Mouse (Mus musculus): Measurements from ENCODE around the gene Defb36. TPM values are rescaled to one million over a fixed set of nuclear protein-coding genes. Genes with fewer than 3 reads are reported as not detected.

The Defb36 gene
- polyA plus RNA-seq (2015; fragmentation: Nextera tagmentation; extraction: Ambion mirVana), result not detected in 2 replicates

GRCm38 (mm10) chr2:152604057-152604456 is at the start of gene Defb36:
Gene Defb36 (plus strand): TSS chr2:152604327.
- 75% methylated on average over 15 of the region's 15 CpGs for WGBS

GRCm38 (mm10) chr2:152556655-152557054 is 47.5 kb upstream of the Defb36 start:
- ATAC-seq, result no peak
- H3K4me3 ChIP-seq (ENCODE audit: low read length), result no peak overlapping the region

More at GRCm38 (mm10) chr2:152604057-152604456, at the start of gene Defb36:
- no peak for ATAC-seq
- Histone ChIP-seq H3K27me3 (replicated peaks; ENCODE audit: control insufficient read depth, insufficient read depth, low read length) (no peaks in the 10 kb centered on the region), H3K4me3 (ENCODE audit: low read length) (no peak within 1 kb of the TSS), H3K4me1 (ENCODE audit: control insufficient read depth, insufficient read depth, low read length) (no peaks in the 10 kb centered on the region), H3K9ac (ENCODE audit: low read depth, low read length) (no peak within 1 kb of the TSS), H3K27ac (ENCODE audit: low read length) (no peak within 1 kb of the TSS), H3K9me3 (ENCODE audit: control insufficient read depth, low read length) (no peaks in the 10 kb centered on the region), H3K36me3 (ENCODE audit: control insufficient read depth, insufficient read depth, low read length) (no peaks in the 10 kb centered on the region), H3K4me2 (ENCODE audit: low read depth, low read length) (no peak within 1 kb of the TSS)

GRCm38 (mm10) chr2:152569038-152569437 is 35.1 kb upstream of the Defb36 start, which contains the start of gene Gm17416:
Gene Gm17416 (plus strand): TSS chr2:152569338.
- no peak within 1 kb of the TSS for H3K27ac ChIP-seq (ENCODE audit: low read length)
- H3K9ac ChIP-seq (ENCODE audit: low read depth, low read length), result no peak within 1 kb of the TSS
- WGBS, result 88% methylated on average over 5 of the region's 5 CpGs
- no peaks in the 10 kb centered on the region for H3K9me3 ChIP-seq (ENCODE audit: control insufficient read depth, low read length)
- no peaks in the 10 kb centered on the region for H3K36me3 ChIP-seq (ENCODE audit: control insufficient read depth, insufficient read depth, low read length)
- no peak within 1 kb of the TSS for H3K4me2 ChIP-seq (ENCODE audit: low read depth, low read length)
- no peaks in the 10 kb centered on the region for H3K4me1 ChIP-seq (ENCODE audit: control insufficient read depth, insufficient read depth, low read length)
- ATAC-seq, result no peak
- H3K27me3 ChIP-seq (replicated peaks; ENCODE audit: control insufficient read depth, insufficient read depth, low read length), result no peaks in the 10 kb centered on the region; the same call in 1 of the 2 replicates
- no peak within 1 kb of the TSS for H3K4me3 ChIP-seq (ENCODE audit: low read length)

More at GRCm38 (mm10) chr2:152556655-152557054, 47.5 kb upstream of the Defb36 start:
- Histone ChIP-seq H3K36me3 (ENCODE audit: control insufficient read depth, insufficient read depth, low read length) (no peaks in the 10 kb centered on the region), H3K4me1 (ENCODE audit: control insufficient read depth, insufficient read depth, low read length) (no peaks in the 10 kb centered on the region), H3K27me3 (replicated peaks; ENCODE audit: control insufficient read depth, insufficient read depth, low read length) (no peaks in the 10 kb centered on the region), H3K4me2 (ENCODE audit: low read depth, low read length) (no peak overlapping the region), H3K9ac (ENCODE audit: low read depth, low read length) (no peak overlapping the region), H3K9me3 (ENCODE audit: control insufficient read depth, low read length) (no peaks in the 10 kb centered on the region), H3K27ac (ENCODE audit: low read length) (no peak overlapping the region)
- WGBS, result 87% methylated on average over 7 of the region's 7 CpGs

- H3K9me3 ChIP-seq (ENCODE audit: control insufficient read depth, low read length), result no peaks in the 10 kb centered on the region
- WGBS, result 72% methylated on average over 4 of the region's 4 CpGs
Observed at GRCm38 (mm10) chr2:152569881-152570280, 34.2 kb upstream of the Defb36 start.

GRCm38 (mm10) chr2:152570313-152570712 is 33.8 kb upstream of the Defb36 start:
- WGBS, result 54% methylated on average over 6 of the region's 6 CpGs
- Histone ChIP-seq H3K27me3 (replicated peaks; ENCODE audit: control insufficient read depth, insufficient read depth, low read length) (no peaks in the 10 kb centered on the region; the same call in 1 of the 2 replicates), H3K27ac (ENCODE audit: low read length) (no peak overlapping the region), H3K4me3 (ENCODE audit: low read length) (no peak overlapping the region), H3K4me1 (ENCODE audit: control insufficient read depth, insufficient read depth, low read length) (no peaks in the 10 kb centered on the region), H3K36me3 (ENCODE audit: control insufficient read depth, insufficient read depth, low read length) (no peaks in the 10 kb centered on the region), H3K4me2 (ENCODE audit: low read depth, low read length) (no peak overlapping the region), H3K9me3 (ENCODE audit: control insufficient read depth, low read length) (no peaks in the 10 kb centered on the region), H3K9ac (ENCODE audit: low read depth, low read length) (no peak overlapping the region)
- ATAC-seq, result no peak

More at GRCm38 (mm10) chr2:152569881-152570280, 34.2 kb upstream of the Defb36 start:
- H3K27me3 ChIP-seq (replicated peaks; ENCODE audit: control insufficient read depth, insufficient read depth, low read length), result no peaks in the 10 kb centered on the region; the same call in 1 of the 2 replicates
- H3K4me1 ChIP-seq (ENCODE audit: control insufficient read depth, insufficient read depth, low read length), result no peaks in the 10 kb centered on the region
- ATAC-seq, result no peak
- no peak overlapping the region for H3K9ac ChIP-seq (ENCODE audit: low read depth, low read length)
- no peak overlapping the region for H3K27ac ChIP-seq (ENCODE audit: low read length)
- H3K4me3 ChIP-seq (ENCODE audit: low read length), result no peak overlapping the region
- no peaks in the 10 kb centered on the region for H3K36me3 ChIP-seq (ENCODE audit: control insufficient read depth, insufficient read depth, low read length)
- H3K4me2 ChIP-seq (ENCODE audit: low read depth, low read length), result no peak overlapping the region

- H3K9me3 ChIP-seq (ENCODE audit: control insufficient read depth, low read length), result no peaks in the 10 kb centered on the region
- WGBS, result 63% methylated on average over 11 of the region's 11 CpGs
- H3K4me3 ChIP-seq (ENCODE audit: low read length), result no peak within 1 kb of the TSS
- ATAC-seq, result no peak
- H3K27ac ChIP-seq (ENCODE audit: low read length), result no peak within 1 kb of the TSS
- no peaks in the 10 kb centered on the region for H3K4me1 ChIP-seq (ENCODE audit: control insufficient read depth, insufficient read depth, low read length)
- no peaks in the 10 kb centered on the region for H3K36me3 ChIP-seq (ENCODE audit: control insufficient read depth, insufficient read depth, low read length)
- H3K9ac ChIP-seq (ENCODE audit: low read depth, low read length), result no peak within 1 kb of the TSS
- no peaks in the 10 kb centered on the region; the same call in 1 of the 2 replicates for H3K27me3 ChIP-seq (replicated peaks; ENCODE audit: control insufficient read depth, insufficient read depth, low read length)
- no peak within 1 kb of the TSS for H3K4me2 ChIP-seq (ENCODE audit: low read depth, low read length)
Observed at GRCm38 (mm10) chr2:152572114-152572794, 31.9 kb upstream of the Defb36 start, which contains the start of gene Defb21. Gene Defb21 (plus strand): TSS chr2:152572744.

GRCm38 (mm10) chr2:152573484-152573883 is 30.6 kb upstream of the Defb36 start:
- Histone ChIP-seq H3K4me3 (ENCODE audit: low read length) (no peak overlapping the region), H3K9me3 (ENCODE audit: control insufficient read depth, low read length) (no peaks in the 10 kb centered on the region), H3K9ac (ENCODE audit: low read depth, low read length) (no peak overlapping the region), H3K4me1 (ENCODE audit: control insufficient read depth, insufficient read depth, low read length) (no peaks in the 10 kb centered on the region), H3K4me2 (ENCODE audit: low read depth, low read length) (no peak overlapping the region), H3K36me3 (ENCODE audit: control insufficient read depth, insufficient read depth, low read length) (no peaks in the 10 kb centered on the region), H3K27me3 (replicated peaks; ENCODE audit: control insufficient read depth, insufficient read depth, low read length) (no peaks in the 10 kb centered on the region; the same call in 1 of the 2 replicates), H3K27ac (ENCODE audit: low read length) (no peak overlapping the region)
- no peak for ATAC-seq
- 87% methylated on average over 8 of the region's 8 CpGs for WGBS

GRCm38 (mm10) chr2:152580107-152580506 is 24.0 kb upstream of the Defb36 start, which contains the start of gene Defb19:
Gene Defb19 (minus strand): TSS chr2:152580312.
- Histone ChIP-seq H3K9ac (ENCODE audit: low read depth, low read length) (no peak within 1 kb of the TSS), H3K36me3 (ENCODE audit: control insufficient read depth, insufficient read depth, low read length) (no peaks in the 10 kb centered on the region), H3K4me2 (ENCODE audit: low read depth, low read length) (no peak within 1 kb of the TSS), H3K27me3 (replicated peaks; ENCODE audit: control insufficient read depth, insufficient read depth, low read length) (no peaks in the 10 kb centered on the region), H3K27ac (ENCODE audit: low read length) (no peak within 1 kb of the TSS), H3K4me1 (ENCODE audit: control insufficient read depth, insufficient read depth, low read length) (no peaks in the 10 kb centered on the region), H3K4me3 (ENCODE audit: low read length) (no peak within 1 kb of the TSS), H3K9me3 (ENCODE audit: control insufficient read depth, low read length) (no peaks in the 10 kb centered on the region)
- 61% methylated on average over 7 of the region's 7 CpGs for WGBS
- no peak for ATAC-seq

- no peaks in the 10 kb centered on the region for H3K36me3 ChIP-seq (ENCODE audit: control insufficient read depth, insufficient read depth, low read length)
- no peak overlapping the region for H3K4me2 ChIP-seq (ENCODE audit: low read depth, low read length)
- 78% methylated on average over 11 of the region's 11 CpGs for WGBS
- no peak overlapping the region for H3K4me3 ChIP-seq (ENCODE audit: low read length)
- H3K27ac ChIP-seq (ENCODE audit: low read length), result no peak overlapping the region
- H3K4me1 ChIP-seq (ENCODE audit: control insufficient read depth, insufficient read depth, low read length), result no peaks in the 10 kb centered on the region
- ATAC-seq, result no peak
- H3K9ac ChIP-seq (ENCODE audit: low read depth, low read length), result no peak overlapping the region
- H3K9me3 ChIP-seq (ENCODE audit: control insufficient read depth, low read length), result no peaks in the 10 kb centered on the region
- no peaks in the 10 kb centered on the region for H3K27me3 ChIP-seq (replicated peaks; ENCODE audit: control insufficient read depth, insufficient read depth, low read length)
Observed at GRCm38 (mm10) chr2:152580612-152581011, 23.5 kb upstream of the Defb36 start.
